Mouse (Mus musculus) cerebellum, adult 2 months (tissue): ENCODE measurements at regions not wholly inside any gene's neighbourhood (a gene's known extent, or its start where the extent isn't known, plus 50 kb on each side); places are given as distances from the start of the nearest gene placed in this dataset.

Experiments
- DNase-seq, 2 experiments: peaks; one replicate each; pipeline ENCODE4 v3.0.0; 2021
- H3K27ac ChIP-seq: fragments of 200-500 bp; 2 replicates; pipeline ENCODE4 v1.5.1; 2012; ENCODE audit warnings: low read length, control low read depth, inconsistent platforms; ENCODE audit not compliant: insufficient read depth
- H3K27me3 ChIP-seq: fragments of 200-500 bp; 2 replicates; pipeline ENCODE4 v1.6.1; 2012; ENCODE audit warnings: inconsistent platforms, mild to moderate bottlenecking, low read length, moderate library complexity; ENCODE audit not compliant: control insufficient read depth, insufficient read depth
- H3K4me1 ChIP-seq: fragments of 200-500 bp; 2 replicates; pipeline ENCODE4 v1.6.1; 2011; ENCODE audit warnings: low read length; ENCODE audit not compliant: control insufficient read depth, insufficient read depth
- H3K4me3 ChIP-seq: fragments of 200-500 bp; replicated peaks from 2 replicates; pipeline ENCODE3; 2011; ENCODE audit warnings: mild to moderate bottlenecking, low read depth, low read length, control low read depth; ENCODE audit not compliant: insufficient read depth
- CTCF ChIP-seq: fragments of 200-500 bp; IDR thresholded peaks from 2 replicates; pipeline ENCODE4 v1.5.1; 2011; ENCODE audit warnings: low read depth, mild to moderate bottlenecking, control low read depth, low read length, moderate library complexity, borderline replicate concordance; ENCODE audit not compliant: insufficient read depth
- POLR2A ChIP-seq: fragments of 200-500 bp; IDR thresholded peaks from 2 replicates; pipeline ENCODE4 v1.6.1; 2011; ENCODE audit warnings: low read length, control low read depth, borderline replicate concordance; ENCODE audit not compliant: insufficient read depth
- WGBS: fragments of 180-500 bp; shearing (Covaris S2); methylation state at CpG from one replicate; pipeline ENCODE4 v1.1.7; 2018; 5-methylcytosine and 5-hydroxymethylcytosine counted together

- no peak for DNase-seq
- TF ChIP-seq CTCF = no peak
- no peak for TF ChIP-seq POLR2A
- no peak overlapping the region for H3K4me3 ChIP-seq
- H3K27ac ChIP-seq = no peak overlapping the region
- H3K27me3 ChIP-seq = no peaks in the 10 kb centered on the region
- H3K4me1 ChIP-seq = no peaks in the 10 kb centered on the region
Observed at GRCm38 (mm10) chr14:72199900-72200299, 291.7 kb downstream of the Gm9195 start.

DNA sequence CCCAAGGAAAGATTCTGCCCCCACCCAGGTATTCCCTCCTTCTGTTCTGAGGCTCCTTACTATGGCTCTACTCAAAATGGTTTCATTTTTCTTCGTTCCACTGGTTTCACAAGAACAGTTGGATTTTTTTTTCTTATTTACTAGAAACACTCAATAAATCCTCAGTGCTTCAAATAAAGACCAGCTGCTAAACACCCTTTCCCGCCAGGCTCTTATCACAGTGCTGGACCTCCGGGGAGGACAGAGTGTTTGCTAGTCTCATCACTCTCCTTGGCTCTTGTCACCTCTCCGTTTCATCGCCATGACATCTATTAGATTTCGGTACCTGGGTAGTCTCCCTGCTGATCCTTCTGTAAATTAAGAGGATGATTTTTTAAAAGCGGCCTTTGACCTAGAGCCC is 293.7 kb downstream of the Gm9195 start:
- Histone ChIP-seq H3K27me3 (no peaks in the 10 kb centered on the region), H3K27ac (no peak overlapping the region), H3K4me1 (no peaks in the 10 kb centered on the region), H3K4me3 (no peak overlapping the region)
- TF ChIP-seq CTCF = no peak
- TF ChIP-seq POLR2A = no peak
- WGBS = 61% methylated on average over 7 of the region's 7 CpGs
- no peak for DNase-seq

GRCm38 (mm10) chr14:72187329-72187984 is 304.2 kb downstream of the Gm9195 start:
- no peaks in the 10 kb centered on the region for H3K4me1 ChIP-seq
- 24% methylated on average over 5 of the region's 5 CpGs for WGBS
- H3K4me3 ChIP-seq = no peak overlapping the region
- DNase-seq = peak; percentile 12 to 24
- H3K27ac ChIP-seq = no peak overlapping the region
- TF ChIP-seq POLR2A (no peak), CTCF (peak; percentile 69)
- H3K27me3 ChIP-seq = no peaks in the 10 kb centered on the region

- Histone ChIP-seq H3K4me1 (no peaks in the 10 kb centered on the region), H3K4me3 (no peak overlapping the region), H3K27ac (no peak overlapping the region), H3K27me3 (no peaks in the 10 kb centered on the region; the same call in 1 of the 2 replicates)
- no peak for DNase-seq
- 93% methylated on average over 1 of the region's 1 CpGs for WGBS
- TF ChIP-seq POLR2A = no peak
- TF ChIP-seq CTCF = no peak
Observed at GRCm38 (mm10) chr14:72175751-72176150, 315.9 kb downstream of the Gm9195 start.

GRCm38 (mm10) chr14:72172549-72173405 is 318.9 kb downstream of the Gm9195 start:
- H3K4me1 ChIP-seq = no peaks in the 10 kb centered on the region
- H3K27me3 ChIP-seq = no peaks in the 10 kb centered on the region; the same call in 1 of the 2 replicates
- H3K27ac ChIP-seq = no peak overlapping the region
- no peak for DNase-seq
- 91% methylated on average over 20 of the region's 20 CpGs for WGBS
- H3K4me3 ChIP-seq = no peak overlapping the region
- TF ChIP-seq POLR2A = no peak
- no peak for TF ChIP-seq CTCF

- no peaks in the 10 kb centered on the region; the same call in 1 of the 2 replicates for H3K27me3 ChIP-seq
- no peaks in the 10 kb centered on the region for H3K4me1 ChIP-seq
- H3K4me3 ChIP-seq = no peak overlapping the region
- WGBS = 79% methylated on average over 3 of the region's 3 CpGs
- DNase-seq = no peak
- H3K27ac ChIP-seq = no peak overlapping the region
- no peak for TF ChIP-seq CTCF
Observed at GRCm38 (mm10) chr14:72171777-72172176, 319.9 kb downstream of the Gm9195 start.

DNA sequence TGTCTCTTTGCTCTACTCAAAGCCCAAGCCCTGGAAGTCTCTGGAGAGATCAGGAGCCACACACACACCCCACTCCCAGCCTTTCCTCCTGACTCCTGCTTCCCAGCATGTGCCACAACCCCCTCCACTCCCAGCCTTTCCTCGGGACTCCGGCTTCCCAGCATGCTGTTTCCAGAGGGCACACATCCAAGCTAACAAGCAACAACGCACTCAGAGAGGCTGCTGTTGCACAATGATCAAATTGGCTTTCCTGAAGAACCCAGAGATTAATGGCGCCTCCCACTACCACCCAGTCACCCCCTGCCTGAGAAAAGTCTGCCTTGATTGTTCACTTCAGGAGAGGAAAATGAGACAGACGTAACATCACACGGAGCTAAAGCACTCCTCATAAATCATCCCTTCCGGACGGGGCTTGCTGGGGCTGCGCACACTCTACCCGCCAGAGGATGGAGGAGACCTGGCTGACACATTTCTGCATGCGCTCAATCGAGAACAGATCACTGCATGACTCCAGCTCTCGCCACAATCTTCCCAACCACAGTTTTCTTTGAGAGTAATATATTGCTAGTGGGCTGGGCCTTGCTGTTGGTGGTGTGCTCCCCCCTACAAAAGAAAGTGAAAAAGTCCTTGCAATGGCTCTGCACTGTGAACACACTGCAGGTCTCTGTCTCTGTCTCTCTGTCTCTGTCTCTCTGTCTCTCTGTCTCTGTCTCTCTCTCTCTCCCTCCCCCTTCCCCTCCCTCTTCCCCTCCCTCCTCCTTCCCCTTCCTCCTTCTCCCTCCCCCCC is 332.9 kb downstream of the Gm9195 start:
- TF ChIP-seq CTCF = no peak
- no peak for TF ChIP-seq POLR2A
- no peak for DNase-seq
- H3K27ac ChIP-seq = no peak overlapping the region

More for the DNA sequence above, 332.9 kb downstream of the Gm9195 start:
- no peaks in the 10 kb centered on the region for H3K27me3 ChIP-seq
- WGBS = 6% methylated on average over 13 of the region's 13 CpGs
- H3K4me1 ChIP-seq = no peaks in the 10 kb centered on the region
- no peak overlapping the region for H3K4me3 ChIP-seq
